Mouse (Mus musculus): ENCODE measurements around the gene Jph3. TPM values are rescaled to one million over a fixed set of nuclear protein-coding genes. Genes with fewer than 3 reads are reported as not detected.

Gene Jph3
- polyA plus RNA-seq, 1 experiment = not detected

GRCm38 (mm10) chr8:121763700-121764013, 34.2 kb downstream of the Jph3 start:
- H3K36me3 ChIP-seq (ENCODE audit: control insufficient read depth) = no peaks in the 10 kb centered on the region
- no peaks in the 10 kb centered on the region for H3K4me1 ChIP-seq (ENCODE audit: control insufficient read depth)
- no peaks in the 10 kb centered on the region for H3K9me3 ChIP-seq (ENCODE audit: control insufficient read depth, low read length)
- TF ChIP-seq TAL1 (IDR thresholded peaks at IDR 0.05; ENCODE audit: low read length) (no peak), GATA1 (IDR thresholded peaks at IDR 0.05; ENCODE audit: low read length) (no peak)
- H3K4me3 ChIP-seq (replicated peaks) = no peak overlapping the region
- H3K27me3 ChIP-seq (ENCODE audit: control insufficient read depth) = no peaks in the 10 kb centered on the region

DNA sequence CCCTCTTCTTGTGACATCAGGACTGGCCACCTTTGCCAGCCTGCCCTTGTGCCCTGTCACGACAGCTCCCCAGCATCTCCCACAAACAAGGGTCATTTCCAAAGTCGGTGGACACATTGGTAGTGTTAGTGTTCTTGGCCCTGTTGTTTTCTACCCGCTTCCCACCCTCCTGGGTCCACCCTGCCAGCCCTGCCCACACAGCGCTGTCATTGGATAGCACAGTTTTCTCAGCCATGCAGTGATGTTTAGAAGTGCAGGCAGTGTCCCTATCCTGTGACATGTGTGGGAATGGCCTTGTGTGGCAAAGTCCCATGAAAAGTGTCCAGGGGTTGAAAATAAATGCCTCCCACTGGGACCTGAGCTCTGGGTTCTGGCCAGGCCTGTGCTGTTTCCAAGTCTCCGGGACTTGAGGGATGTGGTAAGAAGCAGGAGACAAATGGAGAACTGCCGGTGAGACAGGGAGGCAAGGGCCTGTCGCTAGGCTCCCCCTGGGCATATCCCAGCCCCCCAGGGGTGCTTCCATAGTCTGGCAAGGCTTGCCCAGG, 36.2 kb downstream of the Jph3 start:
- TF ChIP-seq GATA1 (IDR thresholded peaks at IDR 0.05; ENCODE audit: low read length) (no peak), TAL1 (IDR thresholded peaks at IDR 0.05; ENCODE audit: low read length) (no peak)

DNA sequence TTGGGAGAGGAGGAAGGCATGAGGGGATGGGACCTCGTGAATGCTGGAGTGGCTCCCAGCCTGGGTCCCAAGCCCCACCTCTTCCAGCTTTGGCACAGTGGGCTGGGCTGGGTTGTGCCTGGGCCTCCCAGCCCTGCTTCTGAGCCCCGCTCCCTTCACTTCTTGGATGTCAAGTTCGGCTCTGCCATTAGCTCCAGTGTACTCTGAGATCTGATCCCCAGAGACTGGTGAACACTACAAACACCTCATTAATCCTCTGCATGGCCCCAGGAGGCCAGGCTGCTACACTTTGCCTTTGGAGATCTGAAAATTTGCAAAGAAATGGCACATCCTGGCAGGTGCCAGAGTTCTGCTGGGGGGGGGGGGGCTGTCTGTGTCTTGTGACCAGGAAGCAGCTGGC, 39.7 kb downstream of the Jph3 start:
- Histone ChIP-seq H3K27me3 (ENCODE audit: control insufficient read depth) (no peaks in the 10 kb centered on the region), H3K4me3 (replicated peaks) (no peak overlapping the region)
- TF ChIP-seq GATA1 (IDR thresholded peaks at IDR 0.05; ENCODE audit: low read length) (no peak), TAL1 (IDR thresholded peaks at IDR 0.05; ENCODE audit: low read length) (no peak)

More for the DNA sequence above, 36.2 kb downstream of the Jph3 start:
- Histone ChIP-seq H3K9me3 (ENCODE audit: control insufficient read depth, low read length) (no peaks in the 10 kb centered on the region), H3K4me3 (replicated peaks) (no peak overlapping the region), H3K27me3 (ENCODE audit: control insufficient read depth) (no peaks in the 10 kb centered on the region), H3K4me1 (ENCODE audit: control insufficient read depth) (no peaks in the 10 kb centered on the region), H3K36me3 (ENCODE audit: control insufficient read depth) (no peaks in the 10 kb centered on the region)

DNA sequence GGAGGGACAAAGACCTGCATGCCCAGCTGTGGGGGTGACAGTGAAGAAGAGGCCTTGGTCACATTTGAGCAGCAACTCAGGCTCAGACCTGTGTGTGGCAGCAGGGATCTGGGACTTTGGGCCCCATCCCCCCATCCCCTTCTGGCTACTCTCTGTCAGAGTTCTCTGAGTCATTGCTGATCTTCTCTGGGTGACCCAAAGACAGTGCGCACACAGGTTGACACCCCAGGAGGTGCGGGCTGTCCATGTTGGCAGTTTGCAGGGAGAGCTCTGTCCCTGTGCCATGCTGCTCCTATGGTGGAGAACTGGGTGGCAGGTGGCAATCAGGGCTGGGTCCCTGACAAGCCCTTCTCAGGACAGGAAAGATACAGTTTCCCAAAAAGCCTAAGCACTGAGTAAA, 40.2 kb downstream of the Jph3 start:
- TF ChIP-seq GATA1 (IDR thresholded peaks at IDR 0.05; ENCODE audit: low read length) = no peak
- TF ChIP-seq TAL1 (IDR thresholded peaks at IDR 0.05; ENCODE audit: low read length) = no peak
- Histone ChIP-seq H3K4me3 (replicated peaks) (no peak overlapping the region), H3K27me3 (ENCODE audit: control insufficient read depth) (no peaks in the 10 kb centered on the region), H3K9me3 (ENCODE audit: control insufficient read depth, low read length) (no peaks in the 10 kb centered on the region), H3K36me3 (ENCODE audit: control insufficient read depth) (no peaks in the 10 kb centered on the region), H3K4me1 (ENCODE audit: control insufficient read depth) (no peaks in the 10 kb centered on the region)

More for the DNA sequence above, 39.7 kb downstream of the Jph3 start:
- Histone ChIP-seq H3K9me3 (ENCODE audit: control insufficient read depth, low read length) (no peaks in the 10 kb centered on the region), H3K4me1 (ENCODE audit: control insufficient read depth) (no peaks in the 10 kb centered on the region), H3K36me3 (ENCODE audit: control insufficient read depth) (no peaks in the 10 kb centered on the region)

DNA sequence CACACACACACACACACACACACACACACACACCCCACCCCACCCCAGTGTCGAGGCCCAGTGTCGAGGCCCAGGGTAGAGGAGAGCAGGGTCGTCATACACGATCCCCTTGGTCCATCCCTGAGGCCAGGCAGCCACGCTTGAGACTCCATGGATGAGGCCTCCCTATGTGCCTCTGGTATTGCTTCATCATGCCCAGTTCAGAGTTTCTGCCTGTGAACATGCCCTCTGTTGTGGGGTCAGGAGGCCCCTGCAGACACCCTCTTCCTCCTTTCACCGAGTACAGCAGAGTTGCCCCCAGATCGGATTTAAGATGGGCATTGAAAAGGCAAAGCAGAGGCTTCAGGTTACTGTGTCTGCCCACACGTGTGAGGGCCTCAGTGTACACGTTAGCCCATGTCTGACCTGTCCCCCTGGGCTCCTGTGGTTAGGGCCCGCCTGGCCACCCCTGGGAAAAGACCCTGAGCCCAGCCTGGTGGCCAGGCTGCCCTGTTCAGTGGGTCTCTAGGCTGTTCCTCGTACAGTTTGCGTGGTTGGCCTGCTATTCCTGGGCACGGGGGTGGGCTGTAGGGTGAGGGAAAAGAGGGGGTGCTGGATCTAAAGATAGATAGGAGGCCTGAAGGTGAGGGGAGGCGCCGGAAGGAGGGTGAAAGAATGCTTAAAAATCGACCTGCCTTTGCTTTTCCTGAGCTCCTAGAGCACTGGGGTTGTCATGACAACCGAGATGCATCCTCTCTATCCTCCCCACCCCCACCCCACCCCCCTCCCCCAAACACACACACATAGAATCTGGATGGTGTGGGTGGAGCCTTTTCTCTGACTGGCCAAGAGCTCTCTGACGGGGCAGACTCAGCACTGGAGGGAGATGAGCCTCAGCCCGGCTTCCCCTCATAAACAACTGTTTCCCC, 41.7 kb downstream of the Jph3 start:
- Histone ChIP-seq H3K36me3 (ENCODE audit: control insufficient read depth) (no peaks in the 10 kb centered on the region), H3K27me3 (ENCODE audit: control insufficient read depth) (no peaks in the 10 kb centered on the region), H3K4me3 (replicated peaks) (no peak overlapping the region), H3K9me3 (ENCODE audit: control insufficient read depth, low read length) (no peaks in the 10 kb centered on the region), H3K4me1 (ENCODE audit: control insufficient read depth) (no peaks in the 10 kb centered on the region)
- no peak for TF ChIP-seq GATA1 (IDR thresholded peaks at IDR 0.05; ENCODE audit: low read length)

- H3K9me3 ChIP-seq (ENCODE audit: control insufficient read depth, low read length) = no peaks in the 10 kb centered on the region
- H3K27me3 ChIP-seq (ENCODE audit: control insufficient read depth) = no peaks in the 10 kb centered on the region
- H3K36me3 ChIP-seq (ENCODE audit: control insufficient read depth) = no peaks in the 10 kb centered on the region
- H3K4me3 ChIP-seq (replicated peaks) = no peak overlapping the region
- no peaks in the 10 kb centered on the region for H3K4me1 ChIP-seq (ENCODE audit: control insufficient read depth)
- TF ChIP-seq GATA1 (IDR thresholded peaks at IDR 0.05; ENCODE audit: low read length) = no peak
- no peak for TF ChIP-seq TAL1 (IDR thresholded peaks at IDR 0.05; ENCODE audit: low read length)
These were observed 44.5 kb downstream of the Jph3 start for GRCm38 (mm10) chr8:121773876-121774275.

GRCm38 (mm10) chr8:121782493-121782892, 53.1 kb downstream of the Jph3 start:
- Histone ChIP-seq H3K4me1 (ENCODE audit: control insufficient read depth) (no peaks in the 10 kb centered on the region), H3K36me3 (ENCODE audit: control insufficient read depth) (no peaks in the 10 kb centered on the region), H3K9me3 (ENCODE audit: control insufficient read depth, low read length) (no peaks in the 10 kb centered on the region), H3K4me3 (replicated peaks) (no peak overlapping the region), H3K27me3 (ENCODE audit: control insufficient read depth) (peaks cover 3% of the 10 kb centered on the region)
- TF ChIP-seq TAL1 (IDR thresholded peaks at IDR 0.05; ENCODE audit: low read length) (no peak), GATA1 (IDR thresholded peaks at IDR 0.05; ENCODE audit: low read length) (no peak)

DNA sequence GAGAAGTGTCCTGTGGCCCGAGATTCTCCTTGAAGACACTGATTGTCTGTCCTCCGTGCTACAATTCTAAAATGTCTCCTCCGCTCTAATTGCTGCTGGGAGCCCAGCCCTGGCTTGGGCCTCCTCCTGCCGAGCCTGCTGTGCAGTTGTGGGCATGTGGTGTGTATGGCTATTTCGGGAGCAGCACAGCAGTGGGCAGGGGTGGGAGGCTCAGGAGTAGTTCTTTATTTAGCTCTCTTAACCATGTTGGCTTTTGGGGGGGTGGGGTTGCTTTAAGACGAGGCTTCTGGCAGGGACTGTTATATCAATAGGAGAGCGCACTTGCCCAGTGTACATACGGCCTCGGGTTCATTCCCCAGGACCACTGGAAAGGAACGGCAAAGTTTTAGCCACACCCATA, 57.1 kb downstream of the Jph3 start:
- H3K9me3 ChIP-seq (ENCODE audit: control insufficient read depth, low read length) = no peaks in the 10 kb centered on the region
- no peaks in the 10 kb centered on the region for H3K4me1 ChIP-seq (ENCODE audit: control insufficient read depth)
- peaks cover 3% of the 10 kb centered on the region for H3K27me3 ChIP-seq (ENCODE audit: control insufficient read depth)
- no peak overlapping the region for H3K4me3 ChIP-seq (replicated peaks)
- TF ChIP-seq GATA1 (IDR thresholded peaks at IDR 0.05; ENCODE audit: low read length) = no peak
- no peak for TF ChIP-seq TAL1 (IDR thresholded peaks at IDR 0.05; ENCODE audit: low read length)
- no peaks in the 10 kb centered on the region for H3K36me3 ChIP-seq (ENCODE audit: control insufficient read depth)

DNA sequence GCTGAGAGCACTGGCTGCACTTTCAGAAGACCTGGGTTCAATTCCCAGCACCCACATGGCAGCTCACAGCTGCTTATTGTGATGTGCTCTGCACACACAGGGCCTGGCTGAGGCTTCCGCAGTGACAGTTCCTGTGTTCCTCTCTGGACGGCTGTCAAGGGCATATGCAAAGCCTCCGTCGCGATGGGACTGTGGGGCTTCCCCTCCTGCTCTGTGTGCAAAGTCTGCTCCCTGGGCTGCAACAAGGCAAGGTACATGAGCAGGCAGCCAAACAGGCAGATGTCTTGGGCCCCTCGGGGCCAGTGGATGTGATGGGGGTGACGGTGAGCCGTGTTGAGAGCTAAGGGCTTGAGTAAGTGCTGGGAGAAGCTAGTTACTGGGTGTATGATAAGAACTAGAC, 59.4 kb downstream of the Jph3 start:
- Histone ChIP-seq H3K4me3 (replicated peaks) (no peak overlapping the region), H3K4me1 (ENCODE audit: control insufficient read depth) (no peaks in the 10 kb centered on the region), H3K36me3 (ENCODE audit: control insufficient read depth) (no peaks in the 10 kb centered on the region), H3K9me3 (ENCODE audit: control insufficient read depth, low read length) (no peaks in the 10 kb centered on the region), H3K27me3 (ENCODE audit: control insufficient read depth) (peaks cover 3% of the 10 kb centered on the region)
- TF ChIP-seq GATA1 (IDR thresholded peaks at IDR 0.05; ENCODE audit: low read length) = no peak
- TF ChIP-seq TAL1 (IDR thresholded peaks at IDR 0.05; ENCODE audit: low read length) = no peak

All from erythroblast, embryonic 14.5 days (primary cell).